Mouse (Mus musculus): ENCODE measurements around the gene Gpr88. TPM values are rescaled to one million over a fixed set of nuclear protein-coding genes. Genes with fewer than 3 reads are reported as not detected.
"Not testable (repeated sequence)": the region's sequence is repeated elsewhere in the genome, so short reads cannot be mapped to it uniquely, and the experiment has no call there.

Gene Gpr88
- total RNA-seq, 1 experiment from 2014 or later: not detected

GRCm38 (mm10) chr3:116251481-116252254, 1.6 kb downstream of the Gpr88 start:
- ATAC-seq (ENCODE audit: extremely low read depth, insufficient number of reproducible peaks, low FRiP score, poor library complexity, severe bottlenecking): no peak

- ATAC-seq (ENCODE audit: extremely low read depth, insufficient number of reproducible peaks, low FRiP score, poor library complexity, severe bottlenecking): no peak
Measured at GRCm38 (mm10) chr3:116249026-116249425, 4.3 kb downstream of the Gpr88 start.

- ATAC-seq (ENCODE audit: extremely low read depth, insufficient number of reproducible peaks, low FRiP score, poor library complexity, severe bottlenecking): no peak
Measured at GRCm38 (mm10) chr3:116244476-116244875, 8.8 kb downstream of the Gpr88 start.

- no peak for ATAC-seq (ENCODE audit: extremely low read depth, insufficient number of reproducible peaks, low FRiP score, poor library complexity, severe bottlenecking)
Measured at GRCm38 (mm10) chr3:116242685-116243084, 10.6 kb downstream of the Gpr88 start.

- ATAC-seq (ENCODE audit: extremely low read depth, insufficient number of reproducible peaks, low FRiP score, poor library complexity, severe bottlenecking): no peak
Measured at GRCm38 (mm10) chr3:116237527-116237926, 15.8 kb downstream of the Gpr88 start.

- ATAC-seq (ENCODE audit: extremely low read depth, insufficient number of reproducible peaks, low FRiP score, poor library complexity, severe bottlenecking): no peak
Measured at GRCm38 (mm10) chr3:116236856-116237255, 16.4 kb downstream of the Gpr88 start.

- ATAC-seq (ENCODE audit: extremely low read depth, insufficient number of reproducible peaks, low FRiP score, poor library complexity, severe bottlenecking): no peak
Measured at GRCm38 (mm10) chr3:116233515-116233914, 19.8 kb downstream of the Gpr88 start.

GRCm38 (mm10) chr3:116232763-116233162, 20.5 kb downstream of the Gpr88 start:
- ATAC-seq (ENCODE audit: extremely low read depth, insufficient number of reproducible peaks, low FRiP score, poor library complexity, severe bottlenecking): no peak

GRCm38 (mm10) chr3:116229336-116229735, 24.0 kb downstream of the Gpr88 start:
- no peak for ATAC-seq (ENCODE audit: extremely low read depth, insufficient number of reproducible peaks, low FRiP score, poor library complexity, severe bottlenecking)

GRCm38 (mm10) chr3:116228360-116229245, 24.7 kb downstream of the Gpr88 start:
- no peak for ATAC-seq (ENCODE audit: extremely low read depth, insufficient number of reproducible peaks, low FRiP score, poor library complexity, severe bottlenecking)

- ATAC-seq (ENCODE audit: extremely low read depth, insufficient number of reproducible peaks, low FRiP score, poor library complexity, severe bottlenecking): no peak
Measured at GRCm38 (mm10) chr3:116227383-116227782, 25.9 kb downstream of the Gpr88 start.

GRCm38 (mm10) chr3:116226915-116227314, 26.4 kb downstream of the Gpr88 start:
- no peak for ATAC-seq (ENCODE audit: extremely low read depth, insufficient number of reproducible peaks, low FRiP score, poor library complexity, severe bottlenecking)

GRCm38 (mm10) chr3:116222511-116223243, 30.6 kb downstream of the Gpr88 start:
- no peak for ATAC-seq (ENCODE audit: extremely low read depth, insufficient number of reproducible peaks, low FRiP score, poor library complexity, severe bottlenecking)

- no peak for ATAC-seq (ENCODE audit: extremely low read depth, insufficient number of reproducible peaks, low FRiP score, poor library complexity, severe bottlenecking)
Measured at GRCm38 (mm10) chr3:116221686-116222010, 31.7 kb downstream of the Gpr88 start.

- no peak for ATAC-seq (ENCODE audit: extremely low read depth, insufficient number of reproducible peaks, low FRiP score, poor library complexity, severe bottlenecking)
Measured at GRCm38 (mm10) chr3:116220980-116221685, 32.2 kb downstream of the Gpr88 start.

GRCm38 (mm10) chr3:116217398-116217797, 35.9 kb downstream of the Gpr88 start:
- not testable (repeated sequence) for ATAC-seq (ENCODE audit: extremely low read depth, insufficient number of reproducible peaks, low FRiP score, poor library complexity, severe bottlenecking)

GRCm38 (mm10) chr3:116216261-116216660, 37.0 kb downstream of the Gpr88 start:
- ATAC-seq (ENCODE audit: extremely low read depth, insufficient number of reproducible peaks, low FRiP score, poor library complexity, severe bottlenecking): no peak

- ATAC-seq (ENCODE audit: extremely low read depth, insufficient number of reproducible peaks, low FRiP score, poor library complexity, severe bottlenecking): no peak
Measured at GRCm38 (mm10) chr3:116211639-116212038, 41.7 kb downstream of the Gpr88 start.

- no peak for ATAC-seq (ENCODE audit: extremely low read depth, insufficient number of reproducible peaks, low FRiP score, poor library complexity, severe bottlenecking)
Measured at GRCm38 (mm10) chr3:116210720-116211121, 42.6 kb downstream of the Gpr88 start.

All from neutrophil, adult 5-6 weeks (primary cell).